Mouse (Mus musculus) megakaryocyte, embryonic 14.5 days (primary cell): ENCODE results near the gene Nop56.

Experiments used
- FLI1 ChIP-seq: IDR thresholded peaks from 2 replicates; pipeline ENCODE4 v1.6.1; 2012; ENCODE audit warnings: low read length, inconsistent platforms, mixed read lengths
- GATA1 ChIP-seq: IDR thresholded peaks from 3 replicates; pipeline ENCODE4 v1.6.1; 2012; ENCODE audit warnings: mixed read lengths, low read length, inconsistent platforms, borderline replicate concordance

DNA sequence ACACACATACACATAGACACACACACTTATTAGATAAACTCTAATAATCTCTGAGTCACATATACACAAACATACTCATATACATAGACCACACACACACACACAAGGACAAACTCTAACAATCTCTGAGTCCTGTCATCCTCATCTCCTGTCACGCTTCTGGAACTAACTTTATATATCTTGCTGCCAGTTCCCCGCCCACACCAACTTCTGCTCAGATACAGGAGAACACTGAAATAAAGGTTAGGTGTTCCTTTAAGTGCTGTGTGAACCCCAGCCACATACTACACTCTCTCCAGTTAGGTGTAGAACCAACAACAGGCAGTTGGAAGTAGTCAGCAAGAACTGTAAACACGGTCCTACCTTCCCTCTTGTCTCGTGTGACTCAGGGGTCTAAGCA lies 13.4 kb upstream of the Nop56 start:
- TF ChIP-seq FLI1 (no peak), GATA1 (no peak)
